Mouse (Mus musculus) lung, postnatal 0 days (tissue): ENCODE data around the gene Gucy2g.

ENCODE experiments used
- CTCF ChIP-seq: IDR thresholded peaks from 2 replicates; pipeline ENCODE4 v1.5.1; 2016; ENCODE audit warnings: antibody characterized with exemption, mild to moderate bottlenecking
- EP300 ChIP-seq: IDR thresholded peaks from 2 replicates; pipeline ENCODE4 v1.6.1; 2016; ENCODE audit warnings: antibody characterized with exemption, mild to moderate bottlenecking, control low read depth

DNA sequence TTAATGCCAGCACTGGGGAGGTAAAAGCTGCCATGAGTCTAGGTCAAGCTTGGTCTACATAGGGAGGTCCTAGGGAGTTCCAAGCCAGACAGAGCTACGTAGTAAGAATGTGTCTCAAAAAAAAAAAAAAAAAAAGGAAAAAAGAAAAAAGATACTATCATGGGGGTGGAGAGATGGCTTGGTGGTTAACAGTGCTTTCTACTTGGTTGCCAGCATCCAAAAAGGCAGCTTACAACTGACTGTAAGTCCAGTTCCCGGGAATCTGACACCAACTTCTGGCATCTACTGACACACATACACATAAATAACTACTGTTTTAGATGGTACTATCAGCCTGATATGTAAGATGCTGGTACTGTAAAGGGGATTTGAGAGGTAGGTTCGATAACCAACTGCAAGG, 32.0 kb downstream of the Gucy2g start:
- TF ChIP-seq EP300: no peak
- no peak for TF ChIP-seq CTCF
